Mouse (Mus musculus): ENCODE results near the gene Nprl2. TPM values are rescaled to one million over a fixed set of nuclear protein-coding genes. Genes with fewer than 3 reads are reported as not detected.

Nprl2 gene
- total and polyA plus RNA-seq, 3 experiments, result 23.2 to 30.2 TPM; not detected in 1

GRCm38 (mm10) chr9:107563029-107563581, 21.1 kb downstream of the Nprl2 start, which contains the start of gene Tusc2:
Gene Tusc2 (plus strand): TSS chr9:107563255.
- H3K9me3 ChIP-seq (replicated peaks; ENCODE audit: insufficient read depth, low read length), result no peaks in the 10 kb centered on the region
- peaks cover 7% of the 10 kb centered on the region in 2 experiments for H3K36me3 ChIP-seq (ENCODE audit: control insufficient read depth in 1 of 2, insufficient read depth in 2 of 2, low read length in 2 of 2)
- H3K9ac ChIP-seq (ENCODE audit: control insufficient read depth, low read depth, low read length, poor library complexity, severe bottlenecking), result peak within 1 kb of the TSS; percentile 85
- peak within 1 kb of the TSS; percentile 69 to 89 for H3K4me3 ChIP-seq (ENCODE audit: control insufficient read depth in 1 of 2, insufficient read depth in 1 of 2, low read depth in 2 of 2, low read length in 2 of 2)
- H3K79me2 ChIP-seq (ENCODE audit: control insufficient read depth, insufficient read depth, low read length, poor library complexity), result peaks cover 9% of the 10 kb centered on the region
- peak; percentile 96 for DNase-seq (ENCODE audit: low read depth, low spot score)
- H3K27me3 ChIP-seq (ENCODE audit: control insufficient read depth in 1 of 2, insufficient read depth in 2 of 2, low read length in 2 of 2), result no peaks in the 10 kb centered on the region
- peaks cover 0 to 16% of the 10 kb centered on the region in 2 experiments; a peak in 3 of 4 replicates for H3K4me1 ChIP-seq (ENCODE audit: control insufficient read depth in 1 of 2, insufficient read depth in 2 of 2, low read length in 2 of 2)
- H3K27ac ChIP-seq (ENCODE audit: control insufficient read depth, low read depth, low read length), result peak within 1 kb of the TSS; percentile 35; the same call in 1 of the 2 replicates
- TF ChIP-seq MYB (IDR thresholded peaks at IDR 0.05; ENCODE audit: low read depth, low read length) (no peak), GABPA (IDR thresholded peaks at IDR 0.05; ENCODE audit: low read depth, low read length) (no peak), MEF2A (IDR thresholded peaks at IDR 0.05; ENCODE audit: extremely low read depth, insufficient replicate concordance, low read depth, low read length, poor library complexity, severe bottlenecking) (no peak), MAZ (IDR thresholded peaks at IDR 0.05; ENCODE audit: low read depth, low read length) (no peak), KAT2A (conservative IDR thresholded peaks at IDR 0.05; ENCODE audit: low read depth, low read length) (no peak; the same call in 1 of the 2 replicates), EP300 (IDR thresholded peaks at IDR 0.05; ENCODE audit: low read depth in 1 of 2, low read length in 2 of 2) (no peak), RCOR1 (IDR thresholded peaks at IDR 0.05; ENCODE audit: low read depth, low read length) (peak; percentile 34; the same call in 1 of the 2 replicates), ZMIZ1 (IDR thresholded peaks at IDR 0.05; ENCODE audit: low read depth, low read length) (peak; percentile 85; the same call in 1 of the 2 replicates), ETS1 (IDR thresholded peaks at IDR 0.05; ENCODE audit: low read depth, low read length) (0 out of 2 replicates have a peak, but pooled peaks have one; percentile 19), ZNF384 (IDR thresholded peaks at IDR 0.05; ENCODE audit: low read depth, low read length) (no peak), E2F4 (IDR thresholded peaks at IDR 0.05; ENCODE audit: borderline replicate concordance, low read depth, low read length) (no peak), CHD1 (IDR thresholded peaks at IDR 0.05; ENCODE audit: low read depth, low read length) (no peak), TAL1 (IDR thresholded peaks at IDR 0.05; ENCODE audit: low read length) (no peak), ZKSCAN1 (IDR thresholded peaks at IDR 0.05; ENCODE audit: low read depth, low read length) (no peak), NRF1 (IDR thresholded peaks at IDR 0.05; ENCODE audit: insufficient read depth, low read depth, low read length, poor library complexity, severe bottlenecking) (0 out of 2 replicates have a peak, but pooled peaks have one; percentile 38), MYC (IDR thresholded peaks at IDR 0.05; ENCODE audit: low read depth, low read length) (no peak), POLR2A (IDR thresholded peaks at IDR 0.05; ENCODE audit: control insufficient read depth in 1 of 2, insufficient read depth in 1 of 2, low read depth in 1 of 2, low read length in 2 of 2, poor library complexity in 1 of 2) (peak; percentile 67 to 77), MAX (IDR thresholded peaks at IDR 0.05; ENCODE audit: low read length) (peak; percentile 31; the same call in 1 of the 2 replicates), MXI1 (IDR thresholded peaks at IDR 0.05; ENCODE audit: low read depth, low read length) (peak; percentile 89; the same call in 1 of the 2 replicates), CHD2 (IDR thresholded peaks at IDR 0.05; ENCODE audit: low read length) (peak; percentile 71), SMC3 (IDR thresholded peaks at IDR 0.05; ENCODE audit: low read depth, low read length) (no peak), MAFK (IDR thresholded peaks at IDR 0.05; ENCODE audit: borderline replicate concordance, low read depth, low read length) (no peak), GATA1 (IDR thresholded peaks at IDR 0.05; ENCODE audit: low read depth, low read length) (no peak), TBP (IDR thresholded peaks at IDR 0.05; ENCODE audit: low read depth, low read length) (0 out of 2 replicates have a peak, but pooled peaks have one; percentile 20), POLR2AphosphoS5 (IDR thresholded peaks at IDR 0.05; ENCODE audit: borderline replicate concordance, low read depth, low read length) (no peak), BHLHE40 (IDR thresholded peaks at IDR 0.05; ENCODE audit: borderline replicate concordance, low read depth, low read length) (no peak), POLR2AphosphoS2 (IDR thresholded peaks at IDR 0.05; ENCODE audit: low read length) (peak; percentile 98), ZC3H11A (IDR thresholded peaks at IDR 0.05; ENCODE audit: low read depth, low read length) (no peak), USF1 (IDR thresholded peaks at IDR 0.05; ENCODE audit: low read depth, low read length) (peak; percentile 52), ELF1 (IDR thresholded peaks at IDR 0.05; ENCODE audit: low read depth, low read length) (peak; percentile 93), TCF12 (IDR thresholded peaks at IDR 0.05; ENCODE audit: low read depth, low read length) (no peak), UBTF (IDR thresholded peaks at IDR 0.05; ENCODE audit: borderline replicate concordance, insufficient read depth, low read depth, low read length) (peak; percentile 90; the same call in 1 of the 2 replicates), NELFE (IDR thresholded peaks at IDR 0.05; ENCODE audit: low read depth, low read length) (peak; percentile 77), SIN3A (IDR thresholded peaks at IDR 0.05; ENCODE audit: low read length) (peak; percentile 85), JUND (IDR thresholded peaks at IDR 0.05; ENCODE audit: low read depth, low read length) (no peak), USF2 (IDR thresholded peaks at IDR 0.05; ENCODE audit: borderline replicate concordance in 1 of 2, insufficient read depth in 1 of 2, low read depth in 1 of 2, low read length in 2 of 2) (no peak)

All from MEL (cell line).